Mouse (Mus musculus) layer of hippocampus, adult 2 months (tissue): ENCODE data around the gene Hnrnpa3. TPM values are rescaled to one million over a fixed set of nuclear protein-coding genes. Genes with fewer than 3 reads are reported as not detected.
"Not testable (repeated sequence)": the region's sequence is repeated elsewhere in the genome, so short reads cannot be mapped to it uniquely, and the experiment has no call there.

Experiments used
- DNase-seq, 2 experiments: peaks; one replicate each; pipeline ENCODE4 v3.0.0; 2022; ENCODE audit warnings: low spot score in 2 of 2
- H3K27ac ChIP-seq: fragments of 200-600 bp; 2 replicates; pipeline ENCODE4 v1.8.1; 2022
- H3K4me3 ChIP-seq: fragments of 200-600 bp; 2 replicates; pipeline ENCODE4 v1.8.1; 2022; ENCODE audit warnings: mild to moderate bottlenecking
- CTCF ChIP-seq: fragments of 200-600 bp; conservative IDR thresholded peaks from 2 replicates; pipeline ENCODE4 v1.8.1; 2022; ENCODE audit warnings: antibody characterized with exemption, mild to moderate bottlenecking, moderate library complexity
- long read RNA-seq, 2 experiments: library from polyadenylated mRNA; stranded (forward); transcript quantifications; one replicate each; pipeline ENCODE4 v2.0.0; 2021; ENCODE audit warnings: borderline mapping rate in 2 of 2
- total RNA-seq, 2 experiments: library from RNA; stranded (reverse); gene quantifications; 2 replicates each; pipeline ENCODE4 v1.2.3; 2021

Gene Hnrnpa3
- total RNA-seq = 100 to 1,000 TPM; 305 to 319 TPM
- long read RNA-seq, experiment 1, full-length matches to known transcripts = 41 of 70 reads
- long read RNA-seq, experiment 1, partial matches to known transcripts = 3 of 70 reads
- long read RNA-seq, experiment 1, other reads (novel, unspliced or antisense) = 26 of 70 reads
- long read RNA-seq, experiment 2, full-length matches to known transcripts = 46 of 83 reads
- long read RNA-seq, experiment 2, partial matches to known transcripts = 10 of 83 reads
- long read RNA-seq, experiment 2, other reads (novel, unspliced or antisense) = 27 of 83 reads

DNA sequence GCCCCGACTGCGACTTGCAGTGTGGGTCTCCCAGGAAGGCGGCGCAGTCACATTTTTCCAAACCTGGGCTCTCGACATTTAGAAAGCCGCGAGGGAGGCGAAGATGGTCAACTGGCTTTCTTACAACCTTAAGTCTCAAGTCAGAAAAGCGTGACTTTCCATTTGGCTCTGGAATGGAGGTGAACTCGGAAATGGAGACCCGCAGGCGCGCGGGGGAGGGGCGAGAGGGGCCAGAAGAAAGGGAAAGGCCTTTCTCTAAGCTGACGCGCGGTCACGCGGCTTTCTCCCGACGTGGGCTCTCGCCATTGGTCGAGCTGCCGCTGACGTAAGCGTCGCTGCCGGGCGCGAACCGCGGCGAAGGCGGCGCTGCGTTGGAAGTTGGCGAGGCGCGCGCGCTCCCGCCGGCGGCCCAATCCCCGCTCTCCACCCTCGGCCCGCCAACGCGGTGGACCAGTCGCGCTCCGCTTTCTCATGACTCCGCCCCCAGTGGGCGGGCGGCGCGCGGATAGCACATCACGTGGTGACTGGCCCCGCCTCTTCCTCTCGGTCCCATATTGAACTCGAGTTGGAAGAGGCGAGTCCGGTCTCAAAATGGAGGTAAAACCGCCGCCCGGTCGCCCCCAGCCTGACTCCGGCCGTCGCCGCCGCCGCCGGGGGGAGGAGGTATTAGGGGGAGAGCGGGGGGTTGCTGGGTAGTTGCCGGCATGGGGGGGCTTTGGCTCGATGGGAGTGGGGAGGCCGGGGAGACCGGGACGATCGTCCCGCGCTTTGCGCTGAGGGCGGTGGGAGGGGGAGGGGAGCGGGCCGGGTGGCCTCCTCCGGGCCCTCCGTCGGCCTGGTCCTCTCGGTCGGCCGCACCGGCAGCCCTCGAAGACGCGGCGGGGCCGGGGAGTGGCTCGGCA is at the start of gene Hnrnpa3:
Gene Hnrnpa3, plus strand, starts transcription at position 535 of the 902 bp plus-strand sequence.
- peak within 1 kb of the TSS; percentile 93 for H3K4me3 ChIP-seq
- H3K27ac ChIP-seq = peak within 1 kb of the TSS; percentile 99
- DNase-seq = peak; percentile 99
- TF ChIP-seq CTCF = no peak; the same call in none of the 2 replicates

GRCm38 (mm10) chr2:75609971-75610370 is 49.1 kb upstream of the Hnrnpa3 start:
- TF ChIP-seq CTCF = no peak
- H3K4me3 ChIP-seq = no peak overlapping the region; the same call in 1 of the 2 replicates

GRCm38 (mm10) chr2:75610602-75611001 is 48.5 kb upstream of the Hnrnpa3 start:
- peak; percentile 36 for TF ChIP-seq CTCF
- H3K27ac ChIP-seq, H3K4me3 ChIP-seq, DNase-seq: not testable (repeated sequence)

More at GRCm38 (mm10) chr2:75609971-75610370, 49.1 kb upstream of the Hnrnpa3 start:
- no peak overlapping the region for H3K27ac ChIP-seq
- no peak for DNase-seq

- no peak for DNase-seq
- no peak overlapping the region for H3K27ac ChIP-seq
- TF ChIP-seq CTCF = no peak
- H3K4me3 ChIP-seq = no peak overlapping the region
Measured at GRCm38 (mm10) chr2:75611041-75611805, 47.8 kb upstream of the Hnrnpa3 start.

- Histone ChIP-seq H3K4me3 (no peak overlapping the region), H3K27ac (no peak overlapping the region)
- no peak for TF ChIP-seq CTCF
- DNase-seq = no peak
Measured at GRCm38 (mm10) chr2:75612006-75612405, 47.1 kb upstream of the Hnrnpa3 start.

DNA sequence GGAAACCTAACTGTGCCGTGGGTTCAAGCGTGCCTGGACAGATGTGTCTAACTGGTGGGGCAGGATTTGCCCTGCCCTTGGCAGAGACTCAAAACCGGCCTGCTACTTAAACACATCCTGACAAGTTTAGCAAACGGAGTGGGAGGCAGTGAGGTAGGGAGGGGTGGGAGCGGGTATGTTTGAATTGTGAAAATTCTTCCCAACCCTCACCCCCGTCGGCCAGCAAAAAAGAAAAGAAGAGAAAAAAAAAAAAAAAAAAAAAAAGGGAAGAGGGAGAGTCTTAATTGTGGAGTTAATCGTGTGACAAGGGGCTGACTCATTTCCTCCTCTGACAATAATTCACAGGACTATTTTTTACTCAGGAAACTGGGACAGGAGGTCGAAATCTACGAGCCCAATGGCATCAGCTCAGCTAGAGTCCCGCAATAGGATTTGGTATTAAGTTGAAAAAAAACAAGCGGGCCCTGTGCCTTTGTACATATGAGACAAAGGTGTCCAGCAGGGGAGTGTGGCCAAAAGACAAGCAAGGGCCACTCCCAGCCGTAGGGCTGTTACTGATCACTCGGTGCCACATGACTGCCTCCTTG is 46.0 kb upstream of the Hnrnpa3 start:
- Histone ChIP-seq H3K4me3 (no peak overlapping the region), H3K27ac (no peak overlapping the region)
- no peak for DNase-seq
- 0 out of 2 replicates have a peak, but pooled peaks have one; percentile 10 for TF ChIP-seq CTCF

- no peak for TF ChIP-seq CTCF
- H3K4me3 ChIP-seq = no peak overlapping the region
- DNase-seq = no peak
- H3K27ac ChIP-seq = no peak overlapping the region
Measured at GRCm38 (mm10) chr2:75614577-75614976, 44.5 kb upstream of the Hnrnpa3 start.

DNA sequence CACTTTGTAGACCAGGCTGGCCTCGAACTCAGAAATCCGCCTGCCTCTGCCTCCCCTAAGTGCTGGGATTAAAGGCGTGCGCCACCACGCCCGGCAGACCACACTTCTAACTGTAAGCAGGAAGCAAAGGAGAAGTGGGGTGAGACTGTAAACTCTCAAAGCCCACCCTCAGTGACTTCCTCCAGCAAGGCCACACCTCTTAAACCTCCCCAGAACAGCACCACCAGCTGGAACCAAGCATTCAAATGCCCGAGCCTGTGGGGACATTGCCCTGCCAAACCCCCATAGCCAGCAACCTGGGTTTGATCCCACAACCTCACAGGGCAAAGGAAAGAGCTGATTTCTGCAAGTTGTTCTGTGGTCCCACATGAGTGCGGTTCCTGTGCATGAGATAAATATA is 42.1 kb upstream of the Hnrnpa3 start:
- no peak for TF ChIP-seq CTCF
- Histone ChIP-seq H3K4me3 (no peak overlapping the region), H3K27ac (no peak overlapping the region)
- DNase-seq = no peak

DNA sequence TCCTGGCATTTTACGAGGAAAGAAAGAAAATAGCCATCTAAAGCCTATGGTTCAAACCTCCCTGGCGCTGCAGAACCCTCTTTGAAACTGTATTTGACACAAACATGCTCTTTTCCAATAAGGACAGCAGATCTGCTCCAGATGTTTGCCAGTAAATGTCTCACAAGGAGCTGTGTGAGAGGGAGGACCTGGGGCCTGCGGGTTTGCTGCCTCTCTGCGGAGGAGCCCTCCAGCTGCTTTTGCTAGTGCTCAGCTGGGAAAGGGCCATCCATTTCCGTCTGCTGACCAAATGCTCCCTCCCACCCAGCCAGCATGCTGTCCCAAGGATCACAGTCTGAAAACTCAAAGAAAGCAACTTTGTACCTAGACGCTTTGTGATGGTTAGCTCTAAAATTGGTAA is 40.3 kb upstream of the Hnrnpa3 start:
- no peak overlapping the region for H3K27ac ChIP-seq
- TF ChIP-seq CTCF = no peak
- no peak for DNase-seq
- no peak overlapping the region for H3K4me3 ChIP-seq

- TF ChIP-seq CTCF = peak; percentile 24; the same call in 1 of the 2 replicates
- DNase-seq = no peak
Measured at GRCm38 (mm10) chr2:75621873-75622654, 37.0 kb upstream of the Hnrnpa3 start.

DNA sequence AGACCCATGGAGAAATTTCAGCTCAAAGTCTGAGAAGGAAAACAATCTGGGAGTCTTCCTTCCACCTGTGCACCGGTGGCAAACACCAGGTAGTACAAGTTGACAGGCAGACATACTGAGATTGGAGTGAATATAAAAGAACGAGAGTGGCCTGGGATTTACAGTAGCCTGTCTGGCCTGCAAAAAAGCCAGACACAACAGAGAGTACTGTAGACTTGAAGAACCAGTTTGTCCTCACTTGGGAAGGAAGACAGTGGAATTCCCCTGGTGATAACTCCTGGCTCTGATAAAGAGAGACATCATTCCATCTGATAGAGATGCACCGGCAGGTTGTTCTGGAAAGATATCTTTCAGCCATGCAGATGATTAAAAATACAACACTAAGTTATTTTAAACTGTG is 34.0 kb upstream of the Hnrnpa3 start:
- Histone ChIP-seq H3K4me3 (no peak overlapping the region), H3K27ac (no peak overlapping the region)
- DNase-seq = no peak
- no peak for TF ChIP-seq CTCF

More at GRCm38 (mm10) chr2:75621873-75622654, 37.0 kb upstream of the Hnrnpa3 start:
- H3K4me3 ChIP-seq = no peak overlapping the region
- H3K27ac ChIP-seq = no peak overlapping the region
